Mouse (Mus musculus) ovary, postnatal 36 days (tissue): ENCODE results near the gene Furin.

Source experiments
- DNase-seq: peaks from one replicate; pipeline ENCODE4 v3.0.0; 2022; ENCODE audit warnings: low spot score, mixed read lengths

Gene Furin

GRCm38 (mm10) chr7:80405188-80405695 lies at the start of gene Furin:
Gene Furin, minus strand, starts transcription at chr7:80405436.
- DNase-seq, result no peak

- no peak for DNase-seq
These were observed 49.5 kb upstream of the Furin start for GRCm38 (mm10) chr7:80454786-80455185.

GRCm38 (mm10) chr7:80453997-80454396 lies 48.8 kb upstream of the Furin start:
- DNase-seq, result no peak

DNA sequence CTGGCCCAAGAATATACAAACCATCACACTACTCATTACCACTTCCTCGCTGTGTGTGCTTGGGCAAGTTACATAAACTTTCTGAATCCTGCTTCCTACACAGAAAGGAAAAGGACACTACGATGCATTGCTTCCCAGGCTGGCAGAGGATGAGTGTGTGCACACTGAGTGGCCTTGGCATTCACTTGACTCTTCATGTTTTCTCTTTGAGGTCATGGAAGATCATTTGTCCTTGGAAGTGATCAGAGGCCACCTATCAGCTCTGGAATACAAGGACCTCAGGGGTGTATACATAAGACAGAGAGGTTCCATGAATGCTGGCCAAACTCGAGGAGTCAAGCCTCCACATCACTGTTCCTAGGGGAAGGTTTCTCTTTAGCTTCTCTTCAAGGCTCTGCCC lies 47.9 kb upstream of the Furin start:
- no peak for DNase-seq

DNA sequence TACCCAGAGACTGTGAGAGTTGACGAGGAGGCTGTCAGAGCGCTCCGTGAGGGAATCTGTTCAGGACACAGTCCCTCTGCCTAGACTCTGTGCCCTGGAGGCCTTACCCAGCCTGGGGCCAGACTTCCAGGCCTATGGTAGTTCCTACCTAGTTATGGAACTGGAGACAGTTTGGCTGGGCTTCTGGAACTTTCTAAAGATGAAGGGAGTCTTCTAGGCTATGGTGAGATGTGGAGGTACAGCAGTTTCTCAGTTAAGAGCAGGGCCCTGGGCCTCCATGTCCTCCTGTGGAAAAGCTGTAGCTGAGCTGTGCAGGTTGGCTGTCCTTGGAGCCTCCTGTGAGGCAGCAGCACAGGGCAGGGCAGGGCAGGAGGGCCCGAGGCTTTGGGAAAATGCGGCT lies 47.0 kb upstream of the Furin start:
- DNase-seq, result no peak

- DNase-seq, result no peak
These were observed 46.5 kb upstream of the Furin start for GRCm38 (mm10) chr7:80451550-80452232.

- DNase-seq, result no peak
These were observed 45.1 kb upstream of the Furin start for GRCm38 (mm10) chr7:80450354-80450753.

DNA sequence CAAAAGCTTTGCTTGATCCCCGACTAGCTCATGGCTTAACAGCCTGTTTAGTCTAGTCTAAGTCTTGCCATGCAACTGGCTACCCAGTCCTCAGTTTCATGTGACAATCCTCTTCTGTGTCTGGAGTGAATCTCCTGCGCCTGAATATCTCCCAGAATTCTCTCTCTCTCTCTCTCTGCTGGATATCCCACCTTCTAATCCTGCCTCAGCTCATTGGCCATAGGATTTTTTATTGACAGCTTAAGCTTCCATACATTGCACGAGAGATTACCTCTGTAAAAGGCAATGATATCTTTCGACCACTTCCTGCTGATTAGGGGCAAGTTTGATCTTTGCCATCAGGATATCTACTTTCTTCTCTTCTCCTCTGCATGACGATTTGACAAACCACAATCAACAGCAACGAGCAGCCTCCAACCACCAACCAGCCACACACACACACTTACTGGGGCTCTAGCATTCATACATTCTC lies 44.4 kb upstream of the Furin start:
- no peak for DNase-seq

GRCm38 (mm10) chr7:80447336-80447735 lies 42.1 kb upstream of the Furin start:
- no peak for DNase-seq

GRCm38 (mm10) chr7:80446221-80446878 lies 41.1 kb upstream of the Furin start:
- no peak for DNase-seq

DNA sequence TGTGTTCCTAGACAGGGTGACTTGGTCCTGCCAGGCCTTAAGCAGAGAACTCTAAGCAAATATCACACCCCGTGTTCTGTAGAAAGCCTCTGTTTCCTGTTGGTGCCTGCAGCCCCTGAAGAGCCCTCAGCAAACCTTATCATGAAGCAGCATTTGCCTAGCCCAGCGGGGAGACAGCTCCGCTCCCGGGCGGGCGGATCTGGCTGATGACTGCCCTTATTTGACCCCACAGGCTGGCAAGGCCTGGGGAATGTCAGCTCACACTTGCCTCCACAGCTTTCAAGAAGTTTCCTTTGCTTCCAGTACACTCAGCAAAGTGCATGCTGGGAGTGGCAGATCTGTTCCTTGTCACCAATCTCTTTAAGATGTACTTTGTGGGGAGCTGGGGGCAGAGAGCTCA lies 40.3 kb upstream of the Furin start:
- no peak for DNase-seq

- no peak for DNase-seq
These were observed 39.4 kb upstream of the Furin start for GRCm38 (mm10) chr7:80444401-80445249.

GRCm38 (mm10) chr7:80443124-80443523 lies 37.9 kb upstream of the Furin start:
- DNase-seq, result no peak

DNA sequence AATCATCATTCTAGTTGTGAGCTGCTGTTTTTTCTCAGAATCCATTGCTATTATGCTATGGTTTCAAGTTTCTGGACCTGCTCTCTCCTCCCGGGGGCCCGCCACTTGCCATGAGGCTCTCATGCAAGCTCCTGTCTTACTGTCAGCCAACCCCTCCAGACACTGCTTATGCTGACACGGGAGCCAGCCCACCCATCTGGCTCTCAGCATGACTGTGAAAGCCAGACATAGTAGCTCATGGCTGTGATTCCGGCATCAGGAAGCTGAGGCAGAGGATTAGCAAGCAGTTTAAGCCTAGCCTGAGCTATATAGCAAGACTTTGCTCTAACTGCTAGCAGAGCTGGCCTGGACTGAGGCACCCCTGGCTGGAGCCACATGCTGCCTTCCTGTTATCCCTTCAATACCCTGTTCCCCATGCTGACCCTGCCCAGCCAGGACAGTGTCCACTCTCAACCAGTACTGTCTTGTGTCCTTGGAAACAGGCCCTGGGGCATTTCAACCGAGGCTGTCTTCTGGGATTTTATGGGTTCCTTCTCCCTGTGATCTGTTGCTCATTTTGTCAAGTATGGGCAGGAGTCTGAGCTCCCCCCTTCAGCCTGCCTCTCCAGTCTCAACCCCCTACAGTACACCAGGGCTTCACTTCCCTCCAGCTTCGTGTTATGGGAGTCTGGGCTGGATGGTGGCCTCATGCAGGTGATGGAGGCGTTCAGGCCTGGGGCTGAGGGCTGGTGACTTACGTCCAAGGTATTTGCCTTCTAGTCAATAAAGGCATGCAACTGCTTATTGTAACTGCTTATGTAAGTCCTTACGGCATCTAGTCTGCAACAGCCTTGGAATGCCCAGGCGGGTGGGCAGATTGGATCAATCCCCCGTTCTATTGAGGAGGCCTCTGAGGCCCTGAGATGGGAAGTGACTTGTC lies 37.0 kb upstream of the Furin start:
- DNase-seq, result no peak

DNA sequence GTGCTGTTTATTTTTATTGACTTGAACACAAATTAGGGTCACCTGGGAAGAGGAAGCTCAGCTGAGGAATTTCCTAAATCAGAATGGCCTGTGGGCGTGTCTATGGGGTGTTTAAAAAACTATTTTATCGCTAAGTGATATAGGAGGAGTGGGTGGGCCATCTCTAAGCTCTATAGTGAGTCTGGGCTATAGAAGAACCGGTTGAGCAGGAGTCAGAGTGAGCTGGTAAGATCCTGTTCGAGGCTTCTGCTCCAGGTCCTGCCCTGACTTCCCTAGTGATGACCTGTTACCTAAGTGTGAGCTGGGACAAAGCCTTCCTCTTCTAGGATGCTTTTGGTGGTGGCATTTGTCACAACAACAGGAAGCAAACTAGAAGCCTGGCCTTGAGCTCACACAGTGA lies 35.4 kb upstream of the Furin start:
- DNase-seq, result no peak

- no peak for DNase-seq
These were observed 34.7 kb upstream of the Furin start for GRCm38 (mm10) chr7:80439789-80440488.

GRCm38 (mm10) chr7:80439032-80439760 lies 34.0 kb upstream of the Furin start:
- DNase-seq, result no peak

DNA sequence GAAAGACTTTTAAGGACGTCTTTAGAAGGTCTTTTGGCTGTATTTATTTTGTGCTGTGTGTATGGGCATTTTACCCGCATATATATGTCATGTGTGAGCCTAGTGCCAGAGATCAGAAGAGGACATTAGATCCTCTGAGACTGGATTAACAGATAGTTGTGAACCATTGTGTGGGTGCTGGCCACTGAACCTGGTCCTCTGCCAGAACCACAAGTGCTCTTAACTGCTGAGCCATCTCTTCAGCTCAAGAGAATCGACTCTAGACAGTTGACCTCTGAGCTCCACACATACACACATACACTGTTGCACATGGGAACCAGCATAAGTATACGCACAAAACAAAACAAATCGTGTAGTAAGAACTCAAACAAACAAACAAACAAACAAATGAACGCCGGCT lies 31.3 kb upstream of the Furin start:
- no peak for DNase-seq

DNA sequence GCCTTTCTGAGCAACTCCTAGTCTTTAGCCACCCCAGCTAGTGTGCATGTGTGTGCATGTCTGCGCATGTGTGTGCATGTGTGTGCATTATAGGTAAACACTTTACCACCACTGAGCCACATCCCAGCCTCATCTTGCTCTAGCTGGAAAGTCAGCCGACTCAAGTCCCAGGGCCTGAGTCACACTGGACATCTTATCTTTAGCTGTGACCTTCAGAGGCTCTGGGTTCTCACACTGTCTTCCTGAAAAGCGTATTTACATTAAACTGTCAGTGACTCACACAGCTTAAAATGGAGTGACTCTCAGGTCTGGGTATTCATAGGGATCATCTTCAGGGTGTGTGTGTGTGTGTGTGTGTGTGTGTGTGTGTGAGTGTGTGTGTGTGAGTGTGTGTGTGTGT lies 30.4 kb upstream of the Furin start:
- no peak for DNase-seq

DNA sequence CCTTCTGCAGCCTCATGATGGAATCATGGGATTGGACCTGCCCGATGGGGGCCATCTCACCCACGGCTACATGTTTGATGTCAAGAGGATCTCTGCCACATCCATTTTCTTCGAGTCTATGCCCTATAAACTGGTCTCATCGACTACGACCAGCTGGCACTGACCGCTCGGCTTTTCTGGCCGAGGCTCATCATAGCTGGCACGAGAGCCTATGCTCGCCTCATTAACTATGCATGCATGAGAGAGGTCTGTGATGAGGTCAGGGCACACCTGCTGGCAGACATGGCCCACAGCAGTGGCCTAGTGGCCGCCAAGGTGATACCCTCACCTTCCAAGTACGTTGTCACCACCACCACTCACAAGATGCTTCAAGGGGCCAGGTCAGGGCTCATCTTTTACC lies 24.4 kb upstream of the Furin start:
- no peak for DNase-seq
